In genomic region chr17:24151890-24152563, GRCm38 (mm10) we compare ENCODE assay signal across 8 mouse cellular contexts. TPM values are rescaled to one million over a fixed set of nuclear protein-coding genes. Genes with fewer than 3 reads are reported as not detected.
DNase-seq lines count a peak whose midpoint lies in the region; ATAC-seq lines count a peak whose summit lies in the region.

No protein-coding gene starts in this region.

- no peaks in the 10 kb centered on the region for H3K27me3 ChIP-seq in hindbrain, embryonic 12.5 days

- peak; percentile 92 for ATAC-seq in frontal cortex, adult (ENCODE audit: low TSS enrichment)
- peak; percentile 85 for ATAC-seq in hindbrain, embryonic 12.5 days (ENCODE audit: low FRiP score)

- peak overlapping the region; percentile 30 for H3K4me3 ChIP-seq in hindbrain, embryonic 12.5 days

- H3K27ac ChIP-seq in hindbrain, embryonic 12.5 days: no peak overlapping the region

- peak overlapping the region; percentile 62 for H3K4me2 ChIP-seq in hindbrain, embryonic 12.5 days (replicated peaks)

- 2% methylated on average over 26 of the region's 26 CpGs for WGBS in hindbrain, embryonic 12.5 days

- peak; percentile 81 for DNase-seq in Muller cell, postnatal 12 days (ENCODE audit: inconsistent ontology term)
- peak; percentile 82 for DNase-seq in cerebellum, adult 9-10 months
- DNase-seq in layer of hippocampus, postnatal 25 days (ENCODE audit: extremely low spot score in 1 of 2, low spot score in 1 of 2): peak; percentile 66 to 78
- DNase-seq in lung, postnatal 4 days: peak; percentile 83 to 88
- peak; percentile 76 for DNase-seq in right cerebral cortex, adult 18-20 months
- peak; percentile 65 for DNase-seq in urinary bladder, adult 2 months (ENCODE audit: low spot score)

- H3K4me1 ChIP-seq in hindbrain, embryonic 12.5 days: peaks cover 9% of the 10 kb centered on the region

- peak overlapping the region; percentile 38 for H3K9ac ChIP-seq in hindbrain, embryonic 12.5 days

- 0 out of 2 replicates have a peak, but pooled peaks cover 15% of the 10 kb centered on the region for H3K36me3 ChIP-seq in hindbrain, embryonic 12.5 days

- H3K9me3 ChIP-seq in hindbrain, embryonic 12.5 days (replicated peaks): no peaks in the 10 kb centered on the region

RNA-seq across cellular contexts. Expression of gene Pdpk1, which starts 1.3 kb away (rescaled TPM):
- polyA plus RNA-seq in hindbrain, embryonic 12.5 days (2016; fragmentation: Nextera tagmentation; extraction: Ambion mirVana): 55.2 and 56.7 TPM in 2 replicates
- total RNA-seq in layer of hippocampus, postnatal 25 days (2021): 100 to 1,000 TPM; 102 to 108 TPM
- polyA plus RNA-seq in urinary bladder, adult 2 months (2012; rRNA removed): 20.2 and 20.8 TPM in 2 replicates

RNA-seq across cellular contexts. Expression of gene Amdhd2, which starts 11.5 kb away (rescaled TPM):
- 35.6 and 41.2 TPM in 2 replicates for polyA plus RNA-seq in hindbrain, embryonic 12.5 days (2016; fragmentation: Nextera tagmentation; extraction: Ambion mirVana)
- 10 to 100 TPM; 36.3 to 38.4 TPM for total RNA-seq in layer of hippocampus, postnatal 25 days (2021)
- polyA plus RNA-seq in urinary bladder, adult 2 months (2012; rRNA removed): 24.7 and 29.2 TPM in 2 replicates

RNA-seq across cellular contexts. Expression of gene Atp6v0c, which starts 17.5 kb away (rescaled TPM):
- polyA plus RNA-seq in hindbrain, embryonic 12.5 days (2016; fragmentation: Nextera tagmentation; extraction: Ambion mirVana): 558 and 595 TPM in 2 replicates
- total RNA-seq in layer of hippocampus, postnatal 25 days (2021): 1,000 to 10,000 TPM; 1,231 to 1,342 TPM
- polyA plus RNA-seq in urinary bladder, adult 2 months (2012; rRNA removed): 460 and 497 TPM in 2 replicates

RNA-seq across cellular contexts. Expression of gene Tbc1d24, which starts 53.3 kb away (rescaled TPM):
- polyA plus RNA-seq in hindbrain, embryonic 12.5 days (2016; fragmentation: Nextera tagmentation; extraction: Ambion mirVana): 13.5 and 17.0 TPM in 2 replicates
- total RNA-seq in layer of hippocampus, postnatal 25 days (2021): 10 to 100 TPM; 60.1 to 64.2 TPM
- 7.6 and 7.9 TPM in 2 replicates for polyA plus RNA-seq in urinary bladder, adult 2 months (2012; rRNA removed)

RNA-seq across cellular contexts. Expression of gene Ntn3, which starts 57.3 kb away (rescaled TPM):
- polyA plus RNA-seq in hindbrain, embryonic 12.5 days (2016; fragmentation: Nextera tagmentation; extraction: Ambion mirVana): 10.9 and 12.1 TPM in 2 replicates
- total RNA-seq in layer of hippocampus, postnatal 25 days (2021): 10 to 100 TPM; 10.8 to 11.0 TPM
- polyA plus RNA-seq in urinary bladder, adult 2 months (2012; rRNA removed): 0.88 and 1.0 TPM in 2 replicates
